Mouse (Mus musculus): ENCODE data around the gene Omp. TPM values are rescaled to one million over a fixed set of nuclear protein-coding genes. Genes with fewer than 3 reads are reported as not detected.

The Omp gene
- polyA plus RNA-seq, 1 experiment: 0.42 TPM

DNA sequence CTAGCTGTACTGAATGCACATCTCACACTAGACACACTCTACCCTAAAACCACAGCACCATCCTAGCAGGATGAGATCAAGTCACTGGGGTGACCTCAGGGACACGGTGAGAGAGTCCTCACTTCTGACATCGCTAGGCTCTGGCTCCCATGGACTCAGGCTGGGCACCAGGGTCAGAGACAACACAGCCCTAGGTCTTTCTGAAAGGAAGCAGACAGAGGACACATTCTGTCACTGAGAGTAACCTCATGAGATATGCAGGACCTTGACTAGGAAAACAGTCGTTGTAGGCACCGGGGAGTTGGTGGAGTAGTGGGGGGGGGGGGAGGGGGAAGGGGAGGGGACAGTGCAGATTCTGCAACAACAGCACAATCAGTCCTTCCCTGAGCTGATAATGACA, 28.1 kb upstream of the Omp start:
- Histone ChIP-seq H3K4me1 (ENCODE audit: control insufficient read depth) (peaks cover 95% of the 10 kb centered on the region), H3K27me3 (ENCODE audit: control insufficient read depth) (no peaks in the 10 kb centered on the region), H3K9me3 (ENCODE audit: control insufficient read depth, low read length) (no peaks in the 10 kb centered on the region), H3K36me3 (ENCODE audit: control insufficient read depth) (peaks cover 73% of the 10 kb centered on the region), H3K4me3 (replicated peaks) (peak overlapping the region; percentile 37)
- TF ChIP-seq TAL1 (IDR thresholded peaks at IDR 0.05; ENCODE audit: low read length) (no peak), GATA1 (IDR thresholded peaks at IDR 0.05; ENCODE audit: low read length) (no peak)

DNA sequence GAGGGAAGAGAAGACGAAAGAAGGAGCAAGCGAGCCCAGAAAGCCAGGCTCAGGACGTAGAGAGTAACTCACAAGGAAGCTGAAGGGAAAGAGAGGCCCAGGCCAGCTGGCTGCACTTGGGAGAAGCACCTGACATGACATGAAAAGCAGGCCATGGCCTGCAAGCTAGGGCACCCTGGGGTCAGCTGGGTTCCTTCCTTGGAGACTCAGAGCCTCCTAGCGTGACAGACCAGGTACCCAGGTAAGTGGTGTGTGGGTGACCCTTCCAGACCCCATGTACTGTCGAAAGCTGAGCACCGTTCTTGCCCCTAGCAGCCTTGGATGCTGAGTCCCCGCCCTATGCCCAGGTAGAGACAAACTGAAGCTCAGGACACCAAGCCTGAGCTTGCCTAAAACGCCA, 27.4 kb upstream of the Omp start:
- peak overlapping the region; percentile 15 for H3K4me3 ChIP-seq (replicated peaks)
- H3K36me3 ChIP-seq (ENCODE audit: control insufficient read depth): peaks cover 80% of the 10 kb centered on the region
- no peaks in the 10 kb centered on the region for H3K27me3 ChIP-seq (ENCODE audit: control insufficient read depth)
- TF ChIP-seq TAL1 (IDR thresholded peaks at IDR 0.05; ENCODE audit: low read length) (no peak), GATA1 (IDR thresholded peaks at IDR 0.05; ENCODE audit: low read length) (no peak)
- no peaks in the 10 kb centered on the region for H3K9me3 ChIP-seq (ENCODE audit: control insufficient read depth, low read length)
- H3K4me1 ChIP-seq (ENCODE audit: control insufficient read depth): peaks cover 96% of the 10 kb centered on the region

DNA sequence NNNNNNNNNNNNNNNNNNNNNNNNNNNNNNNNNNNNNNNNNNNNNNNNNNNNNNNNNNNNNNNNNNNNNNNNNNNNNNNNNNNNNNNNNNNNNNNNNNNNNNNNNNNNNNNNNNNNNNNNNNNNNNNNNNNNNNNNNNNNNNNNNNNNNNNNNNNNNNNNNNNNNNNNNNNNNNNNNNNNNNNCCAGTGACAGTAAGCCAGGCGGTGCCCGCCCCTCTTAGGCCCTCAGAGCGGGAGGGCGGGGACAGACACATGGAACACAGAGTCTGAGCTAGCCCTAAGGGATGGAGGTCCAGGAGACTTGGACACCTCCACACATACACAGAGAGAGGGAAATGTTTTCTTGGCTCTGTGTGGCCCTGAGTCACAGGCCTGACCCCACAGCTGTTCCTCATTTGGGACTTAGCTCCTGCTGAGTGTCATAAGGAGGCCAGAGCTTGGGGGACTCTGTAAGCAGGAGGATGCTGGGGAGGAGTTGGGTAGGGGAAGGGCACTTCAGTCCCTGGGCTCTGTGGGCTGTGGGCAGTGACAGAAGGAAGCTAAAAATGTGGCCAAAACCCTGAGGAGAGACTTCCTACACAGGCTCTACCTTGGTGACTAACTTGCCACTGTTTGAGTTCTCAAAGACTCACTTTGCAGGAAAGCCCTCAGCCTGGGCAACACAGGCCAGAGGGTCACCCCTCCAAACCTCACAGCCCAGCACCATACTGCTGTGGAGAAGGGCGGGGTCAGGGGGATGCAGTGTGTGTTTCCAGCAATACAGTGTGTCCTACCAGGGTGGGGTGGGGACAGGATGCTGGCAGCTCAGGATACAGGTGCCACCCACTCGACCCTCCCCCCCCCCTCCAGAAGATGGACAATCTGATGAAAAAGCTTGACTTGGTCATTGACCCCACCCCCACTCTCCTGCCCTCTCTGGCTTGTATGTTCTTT, 26.1 kb upstream of the Omp start:
- H3K4me3 ChIP-seq (replicated peaks): peak overlapping the region; percentile 62

DNA sequence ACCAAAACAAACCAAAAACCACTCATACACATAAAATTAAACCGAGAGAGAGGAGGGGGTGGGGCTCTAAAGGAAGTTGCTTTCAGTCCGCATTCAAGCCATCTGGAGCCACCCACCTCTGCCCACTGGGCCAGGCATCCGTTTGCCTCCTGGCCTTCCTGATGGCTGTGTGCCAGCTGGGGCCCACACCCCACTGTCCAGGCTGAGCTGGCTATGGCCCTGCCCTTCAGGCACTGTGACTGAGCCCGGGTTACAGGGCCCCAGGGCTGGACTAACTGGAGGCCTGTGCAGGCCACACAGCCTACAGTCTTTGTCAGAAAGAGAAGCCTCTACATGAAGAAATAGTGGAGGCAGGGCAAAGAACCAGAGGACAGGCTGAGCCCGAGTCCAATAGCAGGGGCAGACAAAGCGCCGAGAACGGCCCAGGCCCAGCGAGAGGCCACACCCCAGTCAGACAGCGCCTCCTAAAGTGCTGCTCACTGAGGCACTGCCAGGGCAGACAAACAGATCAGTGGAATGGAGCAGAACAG, 19.8 kb upstream of the Omp start:
- Histone ChIP-seq H3K4me3 (replicated peaks) (peak overlapping the region; percentile 35), H3K9me3 (ENCODE audit: control insufficient read depth, low read length) (no peaks in the 10 kb centered on the region), H3K36me3 (ENCODE audit: control insufficient read depth) (peaks cover 86% of the 10 kb centered on the region), H3K4me1 (ENCODE audit: control insufficient read depth) (peaks cover 86% of the 10 kb centered on the region), H3K27me3 (ENCODE audit: control insufficient read depth) (no peaks in the 10 kb centered on the region)
- TF ChIP-seq TAL1 (IDR thresholded peaks at IDR 0.05; ENCODE audit: low read length) (no peak), GATA1 (IDR thresholded peaks at IDR 0.05; ENCODE audit: low read length) (no peak)

More for the DNA sequence above, 26.1 kb upstream of the Omp start:
- Histone ChIP-seq H3K27me3 (ENCODE audit: control insufficient read depth) (no peaks in the 10 kb centered on the region), H3K9me3 (ENCODE audit: control insufficient read depth, low read length) (no peaks in the 10 kb centered on the region), H3K36me3 (ENCODE audit: control insufficient read depth) (peaks cover 81% of the 10 kb centered on the region), H3K4me1 (ENCODE audit: control insufficient read depth) (peaks cover 89% of the 10 kb centered on the region)
- TF ChIP-seq GATA1 (IDR thresholded peaks at IDR 0.05; ENCODE audit: low read length) (0 out of 2 replicates have a peak, but pooled peaks have one; percentile 8), TAL1 (IDR thresholded peaks at IDR 0.05; ENCODE audit: low read length) (no peak)

DNA sequence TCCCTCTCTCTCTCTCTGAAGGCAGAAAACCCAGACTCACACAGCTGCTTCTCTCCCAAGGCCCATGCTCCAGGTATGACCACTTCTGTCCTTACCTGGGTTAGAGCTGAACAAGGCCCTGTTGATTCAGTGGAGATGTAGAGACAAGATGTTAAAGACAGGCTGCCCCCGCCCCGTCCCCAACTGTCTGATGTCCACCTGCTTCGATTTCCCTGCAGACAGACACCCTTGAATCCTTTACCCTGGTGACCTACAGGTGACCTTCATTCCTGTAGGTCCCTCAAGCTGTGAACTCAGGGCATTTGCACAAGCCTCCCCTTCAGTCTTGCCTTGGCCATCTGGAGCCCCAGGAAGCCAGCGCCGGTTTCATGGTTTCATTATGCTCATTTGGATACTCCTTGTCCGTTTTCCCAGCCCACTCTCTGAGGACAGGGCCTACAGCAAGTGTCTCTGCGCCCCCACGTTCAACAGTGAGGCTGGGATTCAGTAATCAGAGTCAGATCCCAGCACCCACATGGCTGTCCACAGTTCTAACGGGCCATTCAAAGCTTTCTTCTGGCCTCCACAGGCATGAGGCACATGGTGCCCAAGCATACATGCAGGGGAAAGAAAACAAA, 19.2 kb upstream of the Omp start:
- Histone ChIP-seq H3K36me3 (ENCODE audit: control insufficient read depth) (peaks cover 86% of the 10 kb centered on the region), H3K4me3 (replicated peaks) (no peak overlapping the region), H3K4me1 (ENCODE audit: control insufficient read depth) (peaks cover 86% of the 10 kb centered on the region), H3K27me3 (ENCODE audit: control insufficient read depth) (no peaks in the 10 kb centered on the region), H3K9me3 (ENCODE audit: control insufficient read depth, low read length) (no peaks in the 10 kb centered on the region)
- TF ChIP-seq TAL1 (IDR thresholded peaks at IDR 0.05; ENCODE audit: low read length): no peak
- no peak for TF ChIP-seq GATA1 (IDR thresholded peaks at IDR 0.05; ENCODE audit: low read length)

DNA sequence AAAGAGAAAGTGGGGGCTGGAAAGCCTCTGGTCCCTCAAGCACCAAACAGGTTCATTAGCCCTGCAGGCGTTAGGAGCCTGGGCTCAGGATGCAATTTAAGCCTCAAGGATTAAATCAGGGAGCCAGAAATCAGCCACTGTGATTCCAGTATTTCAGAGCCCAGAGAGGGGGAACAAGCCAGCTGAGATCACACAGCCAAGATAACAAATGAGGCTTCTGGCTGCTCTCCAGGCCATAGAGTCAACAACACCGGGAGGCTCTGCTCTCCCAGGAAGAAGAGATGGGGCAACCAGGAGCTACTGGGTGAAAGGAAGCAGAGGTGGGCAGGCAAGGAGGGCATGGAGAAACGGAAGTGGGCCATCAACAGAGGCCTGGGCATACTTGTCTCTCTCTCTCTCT, 18.4 kb upstream of the Omp start:
- Histone ChIP-seq H3K9me3 (ENCODE audit: control insufficient read depth, low read length) (no peaks in the 10 kb centered on the region), H3K4me3 (replicated peaks) (no peak overlapping the region), H3K4me1 (ENCODE audit: control insufficient read depth) (peaks cover 87% of the 10 kb centered on the region), H3K27me3 (ENCODE audit: control insufficient read depth) (no peaks in the 10 kb centered on the region), H3K36me3 (ENCODE audit: control insufficient read depth) (peaks cover 88% of the 10 kb centered on the region)
- no peak for TF ChIP-seq GATA1 (IDR thresholded peaks at IDR 0.05; ENCODE audit: low read length)

DNA sequence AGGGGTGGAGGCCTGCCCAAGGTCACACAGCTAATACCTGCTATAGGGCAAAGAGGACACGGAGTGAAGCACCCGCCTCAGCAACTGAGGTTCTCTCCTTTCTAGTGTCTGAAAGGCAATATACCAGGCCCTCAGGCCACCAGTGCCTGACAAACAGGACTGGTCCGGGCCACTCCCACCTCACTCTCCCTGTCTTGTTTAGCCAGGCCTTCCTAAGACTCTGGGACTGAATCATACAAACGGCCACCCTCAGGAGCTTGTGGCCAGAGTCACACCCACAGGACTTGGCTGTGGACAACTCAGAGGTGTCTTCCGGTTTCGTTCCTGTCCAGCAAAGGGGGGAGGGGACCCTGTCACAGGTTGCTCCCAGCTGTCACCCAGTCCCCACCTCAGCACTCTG, 16.9 kb upstream of the Omp start:
- Histone ChIP-seq H3K36me3 (ENCODE audit: control insufficient read depth) (peaks cover 94% of the 10 kb centered on the region), H3K27me3 (ENCODE audit: control insufficient read depth) (no peaks in the 10 kb centered on the region), H3K9me3 (ENCODE audit: control insufficient read depth, low read length) (no peaks in the 10 kb centered on the region), H3K4me1 (ENCODE audit: control insufficient read depth) (peaks cover 94% of the 10 kb centered on the region), H3K4me3 (replicated peaks) (no peak overlapping the region)
- no peak for TF ChIP-seq TAL1 (IDR thresholded peaks at IDR 0.05; ENCODE audit: low read length)
- TF ChIP-seq GATA1 (IDR thresholded peaks at IDR 0.05; ENCODE audit: low read length): no peak

DNA sequence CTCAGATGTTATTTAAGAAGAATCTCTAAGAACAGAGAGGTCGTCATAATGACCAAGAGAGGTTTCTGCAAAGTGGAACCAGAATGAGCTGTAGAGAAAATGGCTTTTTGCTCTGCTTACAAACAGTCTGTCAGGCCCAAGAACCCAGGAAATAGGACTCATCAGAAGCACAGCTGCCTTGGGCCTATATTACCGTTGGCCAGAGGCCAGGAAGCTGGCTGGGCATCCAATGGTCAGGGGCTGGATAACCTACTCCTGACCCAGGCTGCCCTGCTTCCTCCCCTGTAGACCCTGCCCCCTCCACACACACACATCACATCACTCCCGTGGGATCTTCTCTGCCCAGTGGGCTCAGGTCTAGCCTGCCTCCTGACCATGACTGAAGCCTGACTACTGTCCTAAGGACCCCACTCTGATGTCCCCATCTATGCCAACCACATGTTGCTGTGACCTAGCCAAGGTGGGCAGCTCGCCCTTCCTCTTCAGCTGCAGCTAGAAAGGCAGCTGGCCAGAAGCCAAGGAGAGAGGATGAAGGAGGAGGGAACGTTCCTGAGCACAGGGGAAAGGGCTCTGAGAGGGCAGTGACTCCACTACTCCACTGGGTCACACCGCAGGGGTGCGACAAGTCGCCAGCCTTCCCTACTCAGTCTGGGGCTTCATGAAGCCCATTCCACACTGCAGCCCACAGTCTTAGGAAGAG, 14.9 kb upstream of the Omp start:
- H3K36me3 ChIP-seq (ENCODE audit: control insufficient read depth): peaks cover 96% of the 10 kb centered on the region
- peaks cover 98% of the 10 kb centered on the region for H3K4me1 ChIP-seq (ENCODE audit: control insufficient read depth)
- H3K9me3 ChIP-seq (ENCODE audit: control insufficient read depth, low read length): no peaks in the 10 kb centered on the region
- H3K4me3 ChIP-seq (replicated peaks): no peak overlapping the region
- H3K27me3 ChIP-seq (ENCODE audit: control insufficient read depth): no peaks in the 10 kb centered on the region
- TF ChIP-seq TAL1 (IDR thresholded peaks at IDR 0.05; ENCODE audit: low read length) (no peak), GATA1 (IDR thresholded peaks at IDR 0.05; ENCODE audit: low read length) (no peak)

DNA sequence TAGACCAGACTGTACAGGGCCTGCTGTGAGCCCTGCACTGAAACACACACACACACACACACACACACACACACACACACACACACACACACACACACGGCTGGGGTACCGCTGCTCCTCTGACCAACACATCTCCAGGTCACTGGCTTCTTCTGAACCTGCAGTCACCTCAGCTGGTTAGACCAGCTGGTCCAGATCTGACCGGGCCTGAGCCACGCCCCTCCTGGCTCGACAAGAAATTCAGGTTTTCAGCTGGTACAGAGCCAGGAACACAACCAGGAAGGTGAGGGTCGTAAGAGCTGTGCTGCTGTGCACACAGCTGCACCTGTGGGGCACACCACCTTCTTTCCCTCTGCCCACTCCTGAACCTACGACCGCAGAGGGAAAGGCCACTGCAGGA, 13.2 kb upstream of the Omp start:
- no peaks in the 10 kb centered on the region for H3K27me3 ChIP-seq (ENCODE audit: control insufficient read depth)
- H3K36me3 ChIP-seq (ENCODE audit: control insufficient read depth): peaks cover 96% of the 10 kb centered on the region
- TF ChIP-seq TAL1 (IDR thresholded peaks at IDR 0.05; ENCODE audit: low read length) (no peak), GATA1 (IDR thresholded peaks at IDR 0.05; ENCODE audit: low read length) (no peak)
- peak overlapping the region; percentile 60 for H3K4me3 ChIP-seq (replicated peaks)
- no peaks in the 10 kb centered on the region for H3K9me3 ChIP-seq (ENCODE audit: control insufficient read depth, low read length)
- peaks cover 87% of the 10 kb centered on the region for H3K4me1 ChIP-seq (ENCODE audit: control insufficient read depth)
